Mouse (Mus musculus): ENCODE data around the gene Epb41l4b.

DNA sequence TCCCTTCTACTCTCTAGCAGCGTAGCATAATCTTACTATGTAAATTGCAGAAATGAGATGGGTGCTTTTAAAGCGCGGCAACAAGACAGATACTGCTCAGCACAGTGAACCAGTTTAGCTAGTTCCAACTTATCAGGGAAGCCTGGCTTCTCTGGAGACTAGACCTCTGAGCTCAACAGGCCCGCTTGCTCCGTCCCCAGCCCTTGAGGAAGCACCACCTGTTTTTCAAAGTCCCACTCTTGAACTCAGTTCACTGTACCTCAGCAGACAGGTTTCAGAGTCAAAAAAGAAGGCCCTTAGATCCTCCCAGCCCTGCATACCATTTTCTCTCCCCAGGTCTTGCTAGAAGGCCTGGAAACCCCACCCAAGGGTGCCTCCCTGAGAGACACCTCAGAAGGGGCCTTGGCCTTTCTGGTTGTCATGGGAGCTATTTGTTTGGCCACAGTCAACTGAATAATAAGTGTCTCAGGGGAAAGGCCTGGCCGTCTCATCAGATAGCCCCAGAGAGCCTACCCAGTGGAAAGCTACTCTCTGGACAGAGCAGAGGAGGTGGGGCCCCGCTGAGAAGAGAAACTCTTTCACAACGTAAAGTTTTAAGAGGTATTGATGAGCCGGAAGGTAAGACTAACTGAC is 21.5 kb upstream of the Epb41l4b start:
- no peak for TF ChIP-seq CTCF (IDR thresholded peaks at IDR 0.05; ENCODE audit: control insufficient read depth, insufficient read depth, insufficient read length)
- TF ChIP-seq MYOD1 (IDR thresholded peaks at IDR 0.05; ENCODE audit: control insufficient read depth, insufficient read length, low read depth) = no peak
- TF ChIP-seq MAX (IDR thresholded peaks at IDR 0.05) = no peak
- TF ChIP-seq USF1 (IDR thresholded peaks at IDR 0.05; ENCODE audit: low read depth) = no peak
- no peak for TF ChIP-seq MYOG (IDR thresholded peaks at IDR 0.05; ENCODE audit: control insufficient read depth, extremely low read depth, insufficient read length)
